Mouse (Mus musculus) forebrain, embryonic 11.5 days (tissue): ENCODE results near the gene Pigo. TPM values are rescaled to one million over a fixed set of nuclear protein-coding genes. Genes with fewer than 3 reads are reported as not detected.

Source experiments
- ATAC-seq: fragments of 200-750 bp; cut with Nextera tagmentation; replicated peaks from 2 replicates; pipeline ENCODE4 v1.8.0; 2017; ENCODE audit warnings: moderate TSS enrichment; ENCODE audit not compliant: low FRiP score
- DNase-seq: peaks from one replicate; pipeline ENCODE4 v3.0.0-alpha.2; 2017; ENCODE audit warnings: low spot score
- H3K27ac ChIP-seq: fragments of 300-500 bp; sonication (generic); 2 replicates; pipeline ENCODE4 v1.5.1; 2014; ENCODE audit warnings: low read depth, low read length
- H3K27me3 ChIP-seq: fragments of 300-500 bp; sonication (generic); 2 replicates; pipeline ENCODE4 v1.6.1; 2014; ENCODE audit warnings: mild to moderate bottlenecking, low read length, mixed read lengths; ENCODE audit not compliant: control insufficient read depth, insufficient read depth
- H3K36me3 ChIP-seq: fragments of 300-500 bp; sonication (generic); 2 replicates; pipeline ENCODE4 v1.6.1; 2014; ENCODE audit warnings: mild to moderate bottlenecking, low read length, moderate library complexity, mixed read lengths; ENCODE audit not compliant: control insufficient read depth, insufficient read depth
- H3K4me1 ChIP-seq: fragments of 300-500 bp; sonication (generic); replicated peaks from 2 replicates; pipeline ENCODE4 v1.6.1; 2014; ENCODE audit warnings: low read length, mixed read lengths; ENCODE audit not compliant: control insufficient read depth, insufficient read depth
- H3K4me2 ChIP-seq: fragments of 300-500 bp; sonication (generic); 2 replicates; pipeline ENCODE4 v1.6.1; 2014; ENCODE audit warnings: low read depth, mild to moderate bottlenecking, low read length, moderate library complexity, mixed read lengths; ENCODE audit not compliant: severe bottlenecking
- H3K4me3 ChIP-seq: fragments of 300-500 bp; sonication (generic); 2 replicates; pipeline ENCODE4 v1.5.1; 2014; ENCODE audit warnings: low read depth, low read length
- H3K9ac ChIP-seq: fragments of 300-500 bp; sonication (generic); 2 replicates; pipeline ENCODE4 v1.6.1; 2014; ENCODE audit warnings: low read length
- H3K9me3 ChIP-seq: fragments of 300-500 bp; sonication (generic); 2 replicates; pipeline ENCODE4 v1.6.1; 2016; ENCODE audit warnings: low read length, mixed read lengths; ENCODE audit not compliant: control insufficient read depth
- WGBS: fragments of 180-500 bp; shearing (Covaris S2); extraction: QIAGEN DNeasy Blood & Tissue Kit; methylation state at CpG from one replicate; pipeline ENCODE4 v1.1.7; 2014; 5-methylcytosine and 5-hydroxymethylcytosine counted together
- polyA plus RNA-seq: library from polyadenylated mRNA; unstranded; fragments of >200 nt; fragmentation: Nextera tagmentation; extraction: Ambion mirVana; gene quantifications from 2 replicates; pipeline ENCODE4 v1.2.1, GENCODE M21; 2014

Pigo gene
- polyA plus RNA-seq, 1 experiment from 2014 or later: 25.8 TPM

DNA sequence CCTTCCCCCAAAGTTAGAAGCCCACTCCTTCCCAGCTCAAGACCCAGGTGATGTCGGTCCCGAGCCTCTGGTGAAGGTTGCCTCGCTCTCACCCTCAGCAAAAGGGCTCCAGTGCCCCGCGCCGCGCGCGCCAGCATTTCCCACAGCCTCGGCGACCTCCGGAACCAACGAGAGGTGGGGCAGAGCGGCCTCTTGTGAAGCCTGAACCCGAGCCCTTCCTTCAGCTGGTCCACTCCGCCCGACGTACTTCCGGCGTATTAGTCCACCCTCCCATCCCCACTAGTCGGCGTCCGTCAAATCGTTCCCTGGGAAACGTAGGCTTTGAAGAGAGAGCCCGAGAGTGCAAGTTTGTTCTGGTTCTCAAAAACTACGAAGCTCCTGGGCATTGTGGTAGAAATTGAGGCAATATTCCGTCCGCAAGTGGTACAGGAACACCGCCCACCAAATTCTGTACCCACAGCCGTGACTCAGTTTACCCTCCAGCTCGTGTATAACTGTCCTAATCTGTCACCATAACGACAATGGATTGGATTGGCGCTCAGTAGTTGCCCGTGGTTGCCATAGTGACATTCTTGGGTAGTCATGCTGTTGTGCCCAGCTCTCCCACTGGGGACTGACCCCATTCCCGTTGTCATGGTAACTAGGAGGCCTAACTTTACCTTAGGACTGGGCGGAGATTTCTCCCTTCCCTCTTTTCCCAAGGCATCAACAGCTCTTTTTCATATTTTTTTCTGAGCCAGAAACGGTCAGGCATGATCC, 5.8 kb upstream of the Pigo start, which contains the start of gene Stoml2:
Gene Stoml2 (minus strand): TSS at position 474 of the 759 bp plus-strand sequence.
- ATAC-seq (peak; percentile 95), DNase-seq (peak; percentile 94)
- H3K4me2 ChIP-seq: peak within 1 kb of the TSS; percentile 80
- H3K9me3 ChIP-seq: no peaks in the 10 kb centered on the region
- no peaks in the 10 kb centered on the region for H3K27me3 ChIP-seq
- peak within 1 kb of the TSS; percentile 74 for H3K4me3 ChIP-seq
- WGBS: 1% methylated on average over 33 of the region's 38 CpGs
- H3K27ac ChIP-seq: peak within 1 kb of the TSS; percentile 94
- H3K36me3 ChIP-seq: peaks cover 12% of the 10 kb centered on the region
- peaks cover 8% of the 10 kb centered on the region; the same call in 1 of the 2 replicates for H3K4me1 ChIP-seq
- peak within 1 kb of the TSS; percentile 93 for H3K9ac ChIP-seq

GRCm38 (mm10) chr4:43030780-43031230, 5.2 kb upstream of the Pigo start:
- Histone ChIP-seq H3K4me2 (peak overlapping the region; percentile 80), H3K9me3 (no peaks in the 10 kb centered on the region), H3K27ac (peak overlapping the region; percentile 94), H3K4me1 (peaks cover 8% of the 10 kb centered on the region; the same call in 1 of the 2 replicates), H3K9ac (peak overlapping the region; percentile 93), H3K27me3 (no peaks in the 10 kb centered on the region), H3K36me3 (peaks cover 11% of the 10 kb centered on the region), H3K4me3 (peak overlapping the region; percentile 74)
- WGBS: 2% methylated on average over 28 of the region's 28 CpGs
- DNase-seq (no peak), ATAC-seq (peak; percentile 1; the same call in 1 of the 2 replicates)

GRCm38 (mm10) chr4:43030352-43030751, 4.7 kb upstream of the Pigo start:
- peaks cover 11% of the 10 kb centered on the region for H3K36me3 ChIP-seq
- no peak overlapping the region for H3K27ac ChIP-seq
- WGBS: 85% methylated on average over 9 of the region's 9 CpGs

DNA sequence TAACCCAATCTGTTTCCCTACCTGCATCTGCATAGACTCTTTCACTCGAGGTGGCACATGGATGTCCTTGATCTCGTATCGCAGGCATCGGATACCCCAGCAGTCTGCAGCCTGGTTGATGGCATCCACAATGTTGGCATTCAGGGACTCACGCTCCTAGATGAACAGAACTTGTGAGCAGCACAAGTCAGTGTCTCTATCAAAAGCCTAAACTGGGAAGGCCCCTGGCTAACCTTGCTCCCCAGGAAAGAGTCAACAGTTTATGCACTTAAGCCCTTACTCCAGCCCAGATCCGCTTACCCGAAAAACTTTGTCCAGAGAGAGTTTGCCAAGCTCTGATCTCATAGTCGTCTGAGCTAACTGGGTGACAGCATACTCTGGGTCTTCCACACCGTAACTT, 4.1 kb upstream of the Pigo start:
- H3K27ac ChIP-seq: no peak overlapping the region
- peaks cover 11% of the 10 kb centered on the region for H3K36me3 ChIP-seq
- H3K4me1 ChIP-seq: peaks cover 9% of the 10 kb centered on the region; the same call in 1 of the 2 replicates
- H3K4me2 ChIP-seq: no peak overlapping the region; the same call in 1 of the 2 replicates
- H3K9me3 ChIP-seq: no peaks in the 10 kb centered on the region
- no peak for DNase-seq
- no peak overlapping the region for H3K9ac ChIP-seq
- H3K4me3 ChIP-seq: no peak overlapping the region
- H3K27me3 ChIP-seq: no peaks in the 10 kb centered on the region
- ATAC-seq: no peak
- 96% methylated on average over 9 of the region's 9 CpGs for WGBS

More at GRCm38 (mm10) chr4:43030352-43030751, 4.7 kb upstream of the Pigo start:
- Histone ChIP-seq H3K27me3 (no peaks in the 10 kb centered on the region), H3K9me3 (no peaks in the 10 kb centered on the region), H3K4me3 (peak overlapping the region; percentile 74), H3K9ac (peak overlapping the region; percentile 93), H3K4me2 (peak overlapping the region; percentile 80), H3K4me1 (peaks cover 8% of the 10 kb centered on the region; the same call in 1 of the 2 replicates)
- ATAC-seq (no peak), DNase-seq (no peak)

- Histone ChIP-seq H3K4me3 (no peak overlapping the region), H3K4me2 (no peak overlapping the region), H3K27me3 (no peaks in the 10 kb centered on the region), H3K4me1 (peaks cover 13% of the 10 kb centered on the region; the same call in 1 of the 2 replicates), H3K9me3 (no peaks in the 10 kb centered on the region), H3K27ac (no peak overlapping the region), H3K36me3 (peaks cover 9% of the 10 kb centered on the region), H3K9ac (no peak overlapping the region)
- ATAC-seq: no peak
- DNase-seq: no peak
- WGBS: 92% methylated on average over 7 of the region's 7 CpGs
Measured at GRCm38 (mm10) chr4:43029121-43029520, 3.5 kb upstream of the Pigo start.

- 84% methylated on average over 14 of the region's 14 CpGs for WGBS
- H3K27me3 ChIP-seq: no peaks in the 10 kb centered on the region
- 0 out of 2 replicates have a peak, but pooled peaks cover 5% of the 10 kb centered on the region for H3K4me1 ChIP-seq
- peak overlapping the region; percentile 41; the same call in 1 of the 2 replicates for H3K27ac ChIP-seq
- H3K9me3 ChIP-seq: no peaks in the 10 kb centered on the region
- peak overlapping the region; percentile 59; the same call in 1 of the 2 replicates for H3K9ac ChIP-seq
- H3K4me3 ChIP-seq: peak overlapping the region; percentile 60
- ATAC-seq (no peak), DNase-seq (no peak)
- peak overlapping the region; percentile 73; the same call in 1 of the 2 replicates for H3K4me2 ChIP-seq
- peaks cover 7% of the 10 kb centered on the region; the same call in 1 of the 2 replicates for H3K36me3 ChIP-seq
Measured at GRCm38 (mm10) chr4:43024673-43025072, 946 bp downstream of the Pigo start.

DNA sequence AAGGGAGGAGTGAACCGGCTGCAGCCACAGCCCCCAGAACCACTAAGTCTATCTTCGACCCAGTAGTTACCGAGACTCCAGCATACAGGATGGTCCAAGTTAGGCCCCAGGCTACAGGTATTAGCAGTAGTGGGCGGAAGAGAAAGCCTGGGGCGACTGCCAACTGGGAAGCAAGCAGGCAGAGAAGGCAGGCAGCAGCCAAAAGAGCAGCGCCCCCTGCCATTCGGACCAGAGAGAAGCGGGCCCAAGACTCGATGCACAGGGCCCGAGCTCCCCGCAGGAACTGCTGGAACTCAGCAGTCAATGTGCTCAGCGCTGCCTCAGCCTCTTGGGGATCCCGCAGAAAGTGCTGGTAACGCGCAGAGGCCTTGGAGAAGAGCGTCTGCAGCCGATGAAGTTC, 4.3 kb downstream of the Pigo start:
- DNase-seq (no peak), ATAC-seq (no peak)
- Histone ChIP-seq H3K27ac (no peak overlapping the region), H3K4me3 (no peak overlapping the region), H3K9me3 (no peaks in the 10 kb centered on the region), H3K9ac (no peak overlapping the region), H3K4me2 (no peak overlapping the region), H3K4me1 (0 out of 2 replicates have a peak, but pooled peaks cover 5% of the 10 kb centered on the region), H3K36me3 (peaks cover 3% of the 10 kb centered on the region; the same call in 1 of the 2 replicates), H3K27me3 (no peaks in the 10 kb centered on the region)
- WGBS: 69% methylated on average over 17 of the region's 17 CpGs

DNA sequence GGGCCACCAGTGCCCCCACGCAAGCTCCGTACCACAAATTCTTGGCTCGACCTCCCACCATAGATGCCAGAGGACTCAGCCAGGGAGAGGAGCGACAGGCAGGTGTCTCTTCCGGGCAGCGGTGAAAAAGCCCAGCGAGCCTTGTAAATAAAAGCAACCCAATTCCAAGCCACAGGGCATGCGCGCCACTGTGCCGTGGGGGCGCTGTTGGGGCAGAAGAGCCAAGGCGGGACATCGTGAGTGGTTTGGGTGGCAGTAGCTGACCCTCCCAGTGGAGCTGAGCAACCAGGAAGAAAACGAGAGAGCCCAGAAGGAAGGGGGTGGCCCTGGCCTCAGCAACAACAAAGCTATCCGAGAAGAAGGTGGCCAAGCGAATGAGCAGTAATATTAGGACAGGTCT, 4.7 kb downstream of the Pigo start:
- 87% methylated on average over 16 of the region's 16 CpGs for WGBS
- ATAC-seq (no peak), DNase-seq (no peak)
- Histone ChIP-seq H3K4me3 (no peak overlapping the region), H3K9ac (no peak overlapping the region), H3K9me3 (no peaks in the 10 kb centered on the region), H3K27me3 (no peaks in the 10 kb centered on the region), H3K4me1 (0 out of 2 replicates have a peak, but pooled peaks cover 5% of the 10 kb centered on the region), H3K36me3 (peaks cover 3% of the 10 kb centered on the region; the same call in 1 of the 2 replicates), H3K4me2 (no peak overlapping the region), H3K27ac (no peak overlapping the region)
